Comparison of ENCODE assay signal across 16 mouse cellular contexts in genomic region chr17:78236126-78236525, GRCm38 (mm10).
"Had no signal": no experiment of that assay in that cellular context is flagged by ENCODE, and none has a peak within 500 bp of the region (broad histone marks: within the 10 kb centered on the region; RNA-seq: fewer than 3 reads in every experiment).

No protein-coding gene starts in this region.

- ATAC-seq: midbrain, embryonic 16.5 days had no signal

- H3K9me3 ChIP-seq: limb, embryonic 12.5 days; lung, embryonic 15.5 days; midbrain, embryonic 12.5 days; neural tube, embryonic 13.5 days had no signal

- H3K27ac ChIP-seq: limb, embryonic 12.5 days; lung, embryonic 15.5 days; macrophage; midbrain, embryonic 12.5 days; neural tube, embryonic 13.5 days had no signal

- H3K9ac ChIP-seq: limb, embryonic 12.5 days; lung, embryonic 15.5 days; midbrain, embryonic 12.5 days; neural tube, embryonic 13.5 days had no signal

- H3K4me1 ChIP-seq: midbrain, embryonic 12.5 days had no signal

- H3K4me2 ChIP-seq: limb, embryonic 12.5 days; lung, embryonic 15.5 days; midbrain, embryonic 12.5 days; neural tube, embryonic 13.5 days had no signal

- H3K36me3 ChIP-seq: lung, embryonic 15.5 days had no signal

- DNase-seq: kidney, adult 8-10 months; kidney, postnatal 36 days; layer of hippocampus, adult 9-11 months; layer of hippocampus, postnatal 36 days; lung, postnatal 14 days; retina, postnatal 1 day; right cerebral cortex, postnatal 4 days; spleen, adult 18-20 months; thymus, adult 18-20 months; thymus, postnatal 14 days had no signal

- H3K27me3 ChIP-seq: limb, embryonic 12.5 days; midbrain, embryonic 12.5 days; neural tube, embryonic 13.5 days had no signal

- H3K4me3 ChIP-seq: limb, embryonic 12.5 days; lung, embryonic 15.5 days; midbrain, embryonic 12.5 days; neural tube, embryonic 13.5 days had no signal
